Mouse (Mus musculus) G1E-ER4 (cell line): ENCODE results near the gene Frmpd4. TPM values are rescaled to one million over a fixed set of nuclear protein-coding genes. Genes with fewer than 3 reads are reported as not detected.

Source experiments
- GATA1 ChIP-seq: IDR thresholded peaks from one replicate; pipeline ENCODE4 v1.8.0; 2012; ENCODE audit warnings: low read length, inconsistent platforms
- polyA plus RNA-seq: library from polyadenylated mRNA; stranded (reverse); fragments of >175 nt; gene quantifications from 2 replicates; pipeline ENCODE4 v1.2.3, GENCODE M21; 2012

Gene Frmpd4
- polyA plus RNA-seq, 1 experiment, result not detected

GRCm38 (mm10) chrX:167854821-167855220 lies 722.2 kb downstream of the Frmpd4 start:
- TF ChIP-seq GATA1, result no peak

GRCm38 (mm10) chrX:167832543-167832942 lies 744.5 kb downstream of the Frmpd4 start:
- TF ChIP-seq GATA1, result no peak

GRCm38 (mm10) chrX:167828456-167828855 lies 748.6 kb downstream of the Frmpd4 start:
- no peak for TF ChIP-seq GATA1

- no peak for TF ChIP-seq GATA1
Observed at GRCm38 (mm10) chrX:167817363-167817762, 759.7 kb downstream of the Frmpd4 start.

GRCm38 (mm10) chrX:167810120-167810519 lies 766.9 kb downstream of the Frmpd4 start:
- TF ChIP-seq GATA1, result no peak

GRCm38 (mm10) chrX:167808572-167808971 lies 768.5 kb downstream of the Frmpd4 start:
- TF ChIP-seq GATA1, result no peak

GRCm38 (mm10) chrX:167788737-167789136 lies 788.3 kb downstream of the Frmpd4 start:
- TF ChIP-seq GATA1, result no peak

- no peak for TF ChIP-seq GATA1
Observed at GRCm38 (mm10) chrX:167783526-167783925, 793.5 kb downstream of the Frmpd4 start.

- TF ChIP-seq GATA1, result no peak
Observed at GRCm38 (mm10) chrX:167719564-167719981, 857.5 kb downstream of the Frmpd4 start.

GRCm38 (mm10) chrX:167719092-167719491 lies 857.9 kb downstream of the Frmpd4 start:
- TF ChIP-seq GATA1, result no peak

- TF ChIP-seq GATA1, result no peak
Observed at GRCm38 (mm10) chrX:167654806-167655495, 922.1 kb downstream of the Frmpd4 start.

- TF ChIP-seq GATA1, result no peak
Observed at GRCm38 (mm10) chrX:167654249-167654648, 922.8 kb downstream of the Frmpd4 start.

GRCm38 (mm10) chrX:167597639-167598217 lies 979.3 kb downstream of the Frmpd4 start:
- no peak for TF ChIP-seq GATA1

GRCm38 (mm10) chrX:167552827-167553226 lies 1024.2 kb downstream of the Frmpd4 start:
- TF ChIP-seq GATA1, result no peak

GRCm38 (mm10) chrX:167523151-167523550 lies 1053.9 kb downstream of the Frmpd4 start:
- TF ChIP-seq GATA1, result no peak

GRCm38 (mm10) chrX:167522528-167522927 lies 1054.5 kb downstream of the Frmpd4 start:
- no peak for TF ChIP-seq GATA1

GRCm38 (mm10) chrX:167518440-167518839 lies 1058.6 kb downstream of the Frmpd4 start:
- TF ChIP-seq GATA1, result no peak
